Mouse (Mus musculus): Measurements from ENCODE around the gene Syne2. TPM values are rescaled to one million over a fixed set of nuclear protein-coding genes. Genes with fewer than 3 reads are reported as not detected.

Syne2 gene
- polyA plus RNA-seq, 1 experiment, result 28.9 TPM

GRCm38 (mm10) chr12:76008991-76009390 is 191.1 kb downstream of the Syne2 start:
- TF ChIP-seq POLR2A (IDR thresholded peaks at IDR 0.05; ENCODE audit: insufficient read depth, low read length) (no peak), CTCF (IDR thresholded peaks at IDR 0.05; ENCODE audit: low read depth, low read length) (no peak), EP300 (IDR thresholded peaks at IDR 0.05; ENCODE audit: insufficient read depth, low read depth, low read length) (no peak)
- H3K36me3 ChIP-seq (ENCODE audit: control insufficient read depth, insufficient read depth, low read length, poor library complexity, severe bottlenecking), result no peaks in the 10 kb centered on the region
- H3K9ac ChIP-seq (ENCODE audit: low read depth, poor library complexity, severe bottlenecking), result no peak overlapping the region
- no peak overlapping the region for H3K4me3 ChIP-seq (ENCODE audit: low read depth, low read length)
- H3K27me3 ChIP-seq (ENCODE audit: control insufficient read depth, insufficient read depth, low read length, poor library complexity, severe bottlenecking), result no peaks in the 10 kb centered on the region
- H3K27ac ChIP-seq (ENCODE audit: insufficient read depth, low read length), result no peak overlapping the region
- H3K9me3 ChIP-seq (replicated peaks; ENCODE audit: control insufficient read depth, insufficient read depth, low read length, poor library complexity, severe bottlenecking), result no peaks in the 10 kb centered on the region
- H3K4me1 ChIP-seq (ENCODE audit: control insufficient read depth, insufficient read depth, low read length), result no peaks in the 10 kb centered on the region

- no peak overlapping the region for H3K27ac ChIP-seq (ENCODE audit: insufficient read depth, low read length)
- H3K4me3 ChIP-seq (ENCODE audit: low read depth, low read length), result no peak overlapping the region
- no peaks in the 10 kb centered on the region for H3K36me3 ChIP-seq (ENCODE audit: control insufficient read depth, insufficient read depth, low read length, poor library complexity, severe bottlenecking)
- no peaks in the 10 kb centered on the region for H3K27me3 ChIP-seq (ENCODE audit: control insufficient read depth, insufficient read depth, low read length, poor library complexity, severe bottlenecking)
- peaks cover 4% of the 10 kb centered on the region for H3K4me1 ChIP-seq (ENCODE audit: control insufficient read depth, insufficient read depth, low read length)
- H3K9me3 ChIP-seq (replicated peaks; ENCODE audit: control insufficient read depth, insufficient read depth, low read length, poor library complexity, severe bottlenecking), result no peaks in the 10 kb centered on the region
- TF ChIP-seq POLR2A (IDR thresholded peaks at IDR 0.05; ENCODE audit: insufficient read depth, low read length) (no peak), CTCF (IDR thresholded peaks at IDR 0.05; ENCODE audit: low read depth, low read length) (no peak), EP300 (IDR thresholded peaks at IDR 0.05; ENCODE audit: insufficient read depth, low read depth, low read length) (no peak)
- no peak overlapping the region for H3K9ac ChIP-seq (ENCODE audit: low read depth, poor library complexity, severe bottlenecking)
These were observed 194.9 kb downstream of the Syne2 start for GRCm38 (mm10) chr12:76012789-76013188.

GRCm38 (mm10) chr12:76013480-76013879 is 195.5 kb downstream of the Syne2 start:
- H3K9ac ChIP-seq (ENCODE audit: low read depth, poor library complexity, severe bottlenecking), result no peak overlapping the region
- H3K27me3 ChIP-seq (ENCODE audit: control insufficient read depth, insufficient read depth, low read length, poor library complexity, severe bottlenecking), result no peaks in the 10 kb centered on the region
- H3K27ac ChIP-seq (ENCODE audit: insufficient read depth, low read length), result no peak overlapping the region
- no peaks in the 10 kb centered on the region for H3K36me3 ChIP-seq (ENCODE audit: control insufficient read depth, insufficient read depth, low read length, poor library complexity, severe bottlenecking)
- H3K4me1 ChIP-seq (ENCODE audit: control insufficient read depth, insufficient read depth, low read length), result peaks cover 4% of the 10 kb centered on the region
- H3K4me3 ChIP-seq (ENCODE audit: low read depth, low read length), result no peak overlapping the region
- TF ChIP-seq EP300 (IDR thresholded peaks at IDR 0.05; ENCODE audit: insufficient read depth, low read depth, low read length) (no peak), CTCF (IDR thresholded peaks at IDR 0.05; ENCODE audit: low read depth, low read length) (no peak), POLR2A (IDR thresholded peaks at IDR 0.05; ENCODE audit: insufficient read depth, low read length) (no peak)
- no peaks in the 10 kb centered on the region for H3K9me3 ChIP-seq (replicated peaks; ENCODE audit: control insufficient read depth, insufficient read depth, low read length, poor library complexity, severe bottlenecking)

GRCm38 (mm10) chr12:76015026-76015425 is 197.1 kb downstream of the Syne2 start:
- Histone ChIP-seq H3K27me3 (ENCODE audit: control insufficient read depth, insufficient read depth, low read length, poor library complexity, severe bottlenecking) (no peaks in the 10 kb centered on the region), H3K9me3 (replicated peaks; ENCODE audit: control insufficient read depth, insufficient read depth, low read length, poor library complexity, severe bottlenecking) (no peaks in the 10 kb centered on the region), H3K36me3 (ENCODE audit: control insufficient read depth, insufficient read depth, low read length, poor library complexity, severe bottlenecking) (no peaks in the 10 kb centered on the region), H3K4me3 (ENCODE audit: low read depth, low read length) (no peak overlapping the region), H3K4me1 (ENCODE audit: control insufficient read depth, insufficient read depth, low read length) (peaks cover 4% of the 10 kb centered on the region), H3K9ac (ENCODE audit: low read depth, poor library complexity, severe bottlenecking) (no peak overlapping the region), H3K27ac (ENCODE audit: insufficient read depth, low read length) (no peak overlapping the region)
- TF ChIP-seq CTCF (IDR thresholded peaks at IDR 0.05; ENCODE audit: low read depth, low read length), result no peak

GRCm38 (mm10) chr12:76015489-76015888 is 197.6 kb downstream of the Syne2 start:
- peaks cover 4% of the 10 kb centered on the region for H3K4me1 ChIP-seq (ENCODE audit: control insufficient read depth, insufficient read depth, low read length)
- TF ChIP-seq EP300 (IDR thresholded peaks at IDR 0.05; ENCODE audit: insufficient read depth, low read depth, low read length) (no peak), POLR2A (IDR thresholded peaks at IDR 0.05; ENCODE audit: insufficient read depth, low read length) (no peak), CTCF (IDR thresholded peaks at IDR 0.05; ENCODE audit: low read depth, low read length) (no peak)
- no peaks in the 10 kb centered on the region for H3K36me3 ChIP-seq (ENCODE audit: control insufficient read depth, insufficient read depth, low read length, poor library complexity, severe bottlenecking)
- no peaks in the 10 kb centered on the region for H3K9me3 ChIP-seq (replicated peaks; ENCODE audit: control insufficient read depth, insufficient read depth, low read length, poor library complexity, severe bottlenecking)
- no peak overlapping the region for H3K9ac ChIP-seq (ENCODE audit: low read depth, poor library complexity, severe bottlenecking)
- H3K4me3 ChIP-seq (ENCODE audit: low read depth, low read length), result 0 out of 2 replicates have a peak overlapping the region, but pooled peaks have one; percentile 15
- no peaks in the 10 kb centered on the region for H3K27me3 ChIP-seq (ENCODE audit: control insufficient read depth, insufficient read depth, low read length, poor library complexity, severe bottlenecking)
- no peak overlapping the region for H3K27ac ChIP-seq (ENCODE audit: insufficient read depth, low read length)

- Histone ChIP-seq H3K27ac (ENCODE audit: insufficient read depth, low read length) (no peak overlapping the region), H3K4me3 (ENCODE audit: low read depth, low read length) (no peak overlapping the region), H3K27me3 (ENCODE audit: control insufficient read depth, insufficient read depth, low read length, poor library complexity, severe bottlenecking) (no peaks in the 10 kb centered on the region), H3K36me3 (ENCODE audit: control insufficient read depth, insufficient read depth, low read length, poor library complexity, severe bottlenecking) (no peaks in the 10 kb centered on the region), H3K9me3 (replicated peaks; ENCODE audit: control insufficient read depth, insufficient read depth, low read length, poor library complexity, severe bottlenecking) (no peaks in the 10 kb centered on the region), H3K4me1 (ENCODE audit: control insufficient read depth, insufficient read depth, low read length) (peaks cover 4% of the 10 kb centered on the region), H3K9ac (ENCODE audit: low read depth, poor library complexity, severe bottlenecking) (no peak overlapping the region)
- peak; percentile 96 for TF ChIP-seq CTCF (IDR thresholded peaks at IDR 0.05; ENCODE audit: low read depth, low read length)
- no peak for TF ChIP-seq POLR2A (IDR thresholded peaks at IDR 0.05; ENCODE audit: insufficient read depth, low read length)
- TF ChIP-seq EP300 (IDR thresholded peaks at IDR 0.05; ENCODE audit: insufficient read depth, low read depth, low read length), result 0 out of 2 replicates have a peak, but pooled peaks have one; percentile 11
These were observed 198.5 kb downstream of the Syne2 start for GRCm38 (mm10) chr12:76016123-76017101.

All from ES-Bruce4 (cell line).